Mouse (Mus musculus): ENCODE measurements at regions not wholly inside any gene's neighbourhood (a gene's known extent, or its start where the extent isn't known, plus 50 kb on each side); places are given as distances from the start of the nearest gene placed in this dataset.
"Not testable (repeated sequence)": the region's sequence is repeated elsewhere in the genome, so short reads cannot be mapped to it uniquely, and the experiment has no call there.

- DNase-seq (ENCODE audit: low read depth, low spot score) = no peak
Observed at GRCm38 (mm10) chr12:71526623-71527022, 216.9 kb downstream of the Dact1 start.

GRCm38 (mm10) chr12:71532161-71532560, 222.5 kb downstream of the Dact1 start:
- DNase-seq (ENCODE audit: low read depth, low spot score) = no peak

GRCm38 (mm10) chr12:71532708-71533450, 223.2 kb downstream of the Dact1 start:
- DNase-seq (ENCODE audit: low read depth, low spot score) = peak; percentile 32

GRCm38 (mm10) chr12:71533701-71534100, 224.0 kb downstream of the Dact1 start:
- DNase-seq (ENCODE audit: low read depth, low spot score) = no peak

- no peak for DNase-seq (ENCODE audit: low read depth, low spot score)
Observed at GRCm38 (mm10) chr12:71534199-71534598, 224.5 kb downstream of the Dact1 start.

GRCm38 (mm10) chr12:71535251-71535650, 225.6 kb downstream of the Dact1 start:
- no peak for DNase-seq (ENCODE audit: low read depth, low spot score)

GRCm38 (mm10) chr12:71535831-71536230, 226.1 kb downstream of the Dact1 start:
- DNase-seq (ENCODE audit: low read depth, low spot score) = not testable (repeated sequence)

- no peak for DNase-seq (ENCODE audit: low read depth, low spot score)
Observed at GRCm38 (mm10) chr12:71538691-71539090, 229.0 kb downstream of the Dact1 start.

- peak; percentile 28 for DNase-seq (ENCODE audit: low read depth, low spot score)
Observed at GRCm38 (mm10) chr12:71540279-71540678, 230.6 kb downstream of the Dact1 start.

GRCm38 (mm10) chr12:71541961-71542360, 232.3 kb downstream of the Dact1 start:
- no peak for DNase-seq (ENCODE audit: low read depth, low spot score)

GRCm38 (mm10) chr12:71543571-71544119, 234.0 kb downstream of the Dact1 start:
- DNase-seq (ENCODE audit: low read depth, low spot score) = no peak

GRCm38 (mm10) chr12:71544401-71545159, 234.9 kb downstream of the Dact1 start:
- DNase-seq (ENCODE audit: low read depth, low spot score) = no peak

- DNase-seq (ENCODE audit: low read depth, low spot score) = no peak
Observed at GRCm38 (mm10) chr12:71546523-71547265, 237.0 kb downstream of the Dact1 start.

GRCm38 (mm10) chr12:71549336-71549735, 239.7 kb downstream of the Dact1 start:
- DNase-seq (ENCODE audit: low read depth, low spot score) = no peak

GRCm38 (mm10) chr12:71554212-71554611, 244.5 kb downstream of the Dact1 start:
- DNase-seq (ENCODE audit: low read depth, low spot score) = peak; percentile 38

GRCm38 (mm10) chr12:71561259-71561658, 251.6 kb downstream of the Dact1 start:
- DNase-seq (ENCODE audit: low read depth, low spot score) = no peak

GRCm38 (mm10) chr12:71561918-71562572, 252.4 kb downstream of the Dact1 start:
- no peak for DNase-seq (ENCODE audit: low read depth, low spot score)

GRCm38 (mm10) chr12:71563219-71563618, 253.5 kb downstream of the Dact1 start:
- DNase-seq (ENCODE audit: low read depth, low spot score) = no peak

- DNase-seq (ENCODE audit: low read depth, low spot score) = no peak
Observed at GRCm38 (mm10) chr12:71566371-71566770, 256.7 kb downstream of the Dact1 start.

- no peak for DNase-seq (ENCODE audit: low read depth, low spot score)
Observed at GRCm38 (mm10) chr12:71568251-71568650, 258.6 kb downstream of the Dact1 start.

- no peak for DNase-seq (ENCODE audit: low read depth, low spot score)
Observed at GRCm38 (mm10) chr12:71568880-71569390, 259.3 kb downstream of the Dact1 start.
